Mouse (Mus musculus) thymus, postnatal 25 days (tissue): Measurements from ENCODE around the gene Eno2.

Experiments
- DNase-seq: peaks from one replicate; pipeline ENCODE4 v3.0.0; 2022

Gene Eno2

DNA sequence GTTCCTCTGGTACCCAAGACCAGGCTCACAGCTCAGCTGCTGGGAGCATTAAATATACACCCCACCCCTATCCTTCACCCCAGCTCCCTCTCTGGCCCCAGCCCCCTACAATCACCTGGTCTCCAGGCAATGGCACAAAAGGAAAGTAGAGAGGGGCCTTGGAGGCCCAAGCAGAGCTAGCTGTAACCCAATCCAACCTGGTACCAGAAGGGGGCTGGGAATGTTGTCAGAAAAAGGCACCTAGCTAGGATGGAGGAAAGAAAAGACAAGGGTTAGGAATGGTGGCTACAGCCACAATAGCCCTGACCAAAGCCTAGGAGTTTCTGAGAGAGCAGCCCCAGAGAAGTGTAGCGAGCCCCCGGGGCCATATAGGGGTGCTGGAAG lies 10.6 kb downstream of the Eno2 start:
- no peak for DNase-seq

- DNase-seq: no peak
Observed at GRCm38 (mm10) chr6:124757909-124758848, 11.3 kb downstream of the Eno2 start.

DNA sequence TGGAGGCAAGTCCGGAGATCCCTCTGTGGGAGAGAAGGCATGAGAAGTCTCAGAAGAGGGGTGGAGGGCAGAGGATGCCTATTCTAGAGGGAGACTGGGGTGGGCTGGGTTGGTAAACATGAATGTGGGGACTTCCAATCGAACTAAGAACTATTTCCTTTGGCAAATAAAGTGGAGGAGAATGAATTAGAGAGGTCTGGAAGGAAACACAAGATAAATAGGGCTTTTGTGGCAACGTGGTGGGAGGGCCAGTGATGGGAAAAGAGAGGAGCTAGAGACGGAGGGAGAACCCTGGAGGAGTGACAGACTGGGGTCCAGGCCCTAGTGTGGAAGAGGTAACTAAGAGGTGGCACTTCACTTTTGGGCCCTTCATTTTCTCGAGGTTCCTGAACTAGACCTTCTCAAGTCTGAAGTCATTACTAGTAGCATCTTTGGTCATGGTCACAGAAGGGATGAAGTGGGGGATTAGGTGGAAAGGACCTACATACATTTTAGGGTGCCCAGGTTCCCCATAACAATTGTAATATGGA lies 12.1 kb downstream of the Eno2 start:
- DNase-seq: no peak

DNA sequence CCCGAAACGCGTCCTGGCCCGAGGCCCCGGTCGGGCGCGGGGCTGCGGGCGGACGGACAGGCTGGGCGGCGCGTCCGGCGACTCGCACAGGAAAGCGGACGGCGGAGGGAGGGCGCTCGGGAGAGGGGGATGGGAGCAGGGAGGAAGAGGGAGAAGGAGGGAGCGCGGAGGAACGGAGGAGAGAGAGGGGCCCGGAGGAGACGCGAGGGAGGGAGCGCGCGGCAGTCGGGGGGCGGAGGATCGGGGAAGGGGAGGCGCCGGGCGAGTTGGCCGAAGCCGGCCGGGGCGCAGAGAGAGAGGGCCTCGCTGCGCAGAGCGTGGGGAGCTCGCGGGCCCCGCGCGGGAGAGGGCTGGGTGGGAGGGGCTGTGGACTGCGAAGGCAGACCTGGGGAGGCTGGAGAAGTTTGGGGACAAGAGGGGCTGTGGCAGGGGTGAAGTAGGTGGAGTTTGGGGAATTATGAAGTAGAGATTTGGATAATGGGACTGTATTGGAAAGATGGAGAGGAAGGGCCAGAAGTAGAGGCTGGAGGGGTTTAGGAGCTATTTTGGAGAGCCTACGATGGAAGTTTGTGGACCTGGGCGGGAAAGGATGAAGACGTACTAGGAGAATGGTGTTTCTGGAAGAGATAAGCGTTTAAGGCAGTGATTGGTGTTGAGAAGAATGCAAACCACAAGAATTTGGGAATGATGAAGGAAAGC lies 12.7 kb downstream of the Eno2 start:
- peak; percentile 62 for DNase-seq

DNA sequence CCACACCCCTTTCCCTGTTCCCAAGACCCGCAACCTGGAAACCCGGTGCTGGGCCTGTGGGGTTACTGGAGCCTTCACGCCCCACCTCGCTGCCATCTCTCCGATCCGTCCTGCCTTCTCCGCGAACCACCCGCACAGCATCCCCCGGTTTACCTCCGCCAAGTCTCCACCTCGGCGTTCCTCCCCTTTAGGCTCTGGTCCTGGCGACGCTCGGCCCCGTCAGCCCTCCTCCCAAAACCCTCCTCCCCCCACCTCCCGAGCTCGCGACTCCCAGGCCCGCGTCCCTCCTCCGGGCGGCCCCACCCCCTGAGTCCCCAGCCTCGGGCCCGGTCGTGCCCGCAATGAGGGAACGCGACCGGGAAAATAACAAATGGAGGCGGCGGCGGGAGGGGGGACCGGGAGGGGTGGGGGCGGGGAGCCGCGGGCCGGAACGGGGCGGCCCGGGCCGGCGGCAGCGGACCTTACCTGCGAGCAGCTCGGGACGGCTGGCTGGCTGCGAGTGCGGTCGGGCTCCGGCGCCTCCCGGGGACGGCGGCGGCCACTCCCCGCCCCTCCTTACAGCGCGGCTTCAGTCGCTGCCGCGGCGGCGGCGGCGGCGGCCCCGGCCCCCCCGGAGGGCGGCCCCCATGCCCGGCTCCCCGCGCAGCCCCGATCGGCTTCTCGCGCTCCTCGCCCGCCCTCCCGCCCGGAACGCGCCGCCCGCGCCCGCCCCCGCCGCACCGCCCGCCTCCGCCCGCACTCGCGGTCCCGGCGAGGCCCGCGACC lies 13.5 kb downstream of the Eno2 start, which contains the start of the genes Gm45234 and Atn1:
Gene Gm45234, minus strand, starts transcription at position 191 of the 765 bp plus-strand sequence.
Gene Atn1, minus strand, starts transcription at position 694 of the 765 bp plus-strand sequence.
- peak; percentile 38 for DNase-seq

GRCm38 (mm10) chr6:124755306-124755705 lies 14.2 kb downstream of the Eno2 start:
- DNase-seq: no peak

DNA sequence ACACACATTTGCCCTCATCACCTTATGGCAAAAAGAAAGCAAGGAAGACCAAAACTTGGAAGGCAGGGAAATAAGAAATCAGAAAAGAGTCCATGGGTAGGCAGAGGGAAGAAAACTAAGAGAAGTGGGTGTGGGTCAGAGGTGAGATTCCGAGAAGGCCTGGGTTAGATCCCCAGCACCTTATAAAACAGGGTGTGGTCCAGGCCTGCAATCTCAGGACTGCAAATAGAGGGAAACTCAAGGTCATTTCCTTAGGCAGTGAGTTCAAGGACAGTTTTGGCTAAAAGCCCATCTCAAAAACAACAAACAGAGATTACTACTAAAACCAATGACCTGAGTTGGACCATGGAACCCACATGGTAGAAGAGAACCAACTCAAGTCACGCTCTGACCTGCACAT lies 15.6 kb downstream of the Eno2 start:
- no peak for DNase-seq

GRCm38 (mm10) chr6:124750405-124750804 lies 19.1 kb downstream of the Eno2 start:
- DNase-seq: peak; percentile 27

DNA sequence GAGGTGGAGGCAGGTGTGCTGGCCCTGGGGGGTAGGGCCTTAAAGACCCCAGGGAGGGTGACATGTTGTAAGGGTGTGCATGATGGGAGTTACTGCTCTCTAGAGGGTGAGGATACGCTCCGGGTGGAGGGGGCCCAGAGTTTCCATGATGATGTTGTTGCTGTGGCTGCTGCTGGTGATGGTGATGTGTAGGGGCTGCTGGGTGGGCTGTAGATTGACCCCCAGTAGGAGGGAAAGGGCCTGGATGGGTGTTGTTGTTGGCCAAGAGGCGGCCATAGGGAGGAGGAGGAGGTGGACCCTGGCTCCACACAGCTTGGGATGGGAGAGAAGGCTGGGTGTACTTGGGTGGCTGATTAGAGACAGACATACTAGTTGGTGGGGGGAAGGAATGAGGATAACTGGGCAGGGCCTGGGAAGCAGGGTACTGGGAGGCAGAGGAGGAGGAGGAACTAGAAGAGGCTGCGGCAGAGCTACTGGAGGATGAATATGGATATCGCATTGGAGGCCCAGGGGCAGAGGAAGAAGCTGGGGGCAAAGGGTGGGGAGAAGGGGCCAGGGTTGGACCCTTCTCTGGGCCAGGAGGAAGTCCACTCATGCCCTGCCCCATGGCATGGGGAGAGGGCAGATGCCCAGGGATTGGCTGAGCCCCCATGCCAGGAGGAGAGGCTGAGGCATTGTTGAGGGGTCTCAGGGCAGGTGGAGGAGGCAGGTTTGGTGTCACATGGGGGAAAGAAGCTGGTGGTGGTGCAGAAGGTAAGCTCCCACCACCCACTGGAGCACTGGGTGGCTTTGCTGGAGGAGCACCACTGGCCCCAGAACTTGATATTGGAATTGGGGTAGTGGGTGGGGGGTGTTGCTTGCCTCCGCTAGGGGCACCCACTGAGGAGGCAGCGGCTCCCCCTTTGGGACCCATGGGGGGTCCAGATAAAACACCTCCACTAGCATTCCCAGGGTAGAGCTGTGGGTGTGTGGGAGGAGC lies 22.5 kb downstream of the Eno2 start:
- DNase-seq: no peak

DNA sequence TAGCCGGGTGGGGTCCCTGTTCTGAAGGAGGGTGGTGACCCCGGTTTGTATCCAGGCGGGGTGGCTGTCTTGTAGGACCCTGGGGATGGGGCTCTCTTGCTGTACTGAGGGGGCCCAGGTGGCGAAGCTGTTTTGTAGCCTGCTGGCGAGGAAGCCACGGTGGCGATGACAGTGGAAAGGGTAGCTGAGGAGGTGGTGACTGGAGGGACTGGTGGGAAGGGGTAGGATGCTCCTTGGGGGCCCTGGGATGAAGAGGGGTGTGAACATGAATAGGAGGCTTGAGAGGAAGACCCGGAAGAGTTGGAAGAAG lies 23.2 kb downstream of the Eno2 start:
- no peak for DNase-seq

DNA sequence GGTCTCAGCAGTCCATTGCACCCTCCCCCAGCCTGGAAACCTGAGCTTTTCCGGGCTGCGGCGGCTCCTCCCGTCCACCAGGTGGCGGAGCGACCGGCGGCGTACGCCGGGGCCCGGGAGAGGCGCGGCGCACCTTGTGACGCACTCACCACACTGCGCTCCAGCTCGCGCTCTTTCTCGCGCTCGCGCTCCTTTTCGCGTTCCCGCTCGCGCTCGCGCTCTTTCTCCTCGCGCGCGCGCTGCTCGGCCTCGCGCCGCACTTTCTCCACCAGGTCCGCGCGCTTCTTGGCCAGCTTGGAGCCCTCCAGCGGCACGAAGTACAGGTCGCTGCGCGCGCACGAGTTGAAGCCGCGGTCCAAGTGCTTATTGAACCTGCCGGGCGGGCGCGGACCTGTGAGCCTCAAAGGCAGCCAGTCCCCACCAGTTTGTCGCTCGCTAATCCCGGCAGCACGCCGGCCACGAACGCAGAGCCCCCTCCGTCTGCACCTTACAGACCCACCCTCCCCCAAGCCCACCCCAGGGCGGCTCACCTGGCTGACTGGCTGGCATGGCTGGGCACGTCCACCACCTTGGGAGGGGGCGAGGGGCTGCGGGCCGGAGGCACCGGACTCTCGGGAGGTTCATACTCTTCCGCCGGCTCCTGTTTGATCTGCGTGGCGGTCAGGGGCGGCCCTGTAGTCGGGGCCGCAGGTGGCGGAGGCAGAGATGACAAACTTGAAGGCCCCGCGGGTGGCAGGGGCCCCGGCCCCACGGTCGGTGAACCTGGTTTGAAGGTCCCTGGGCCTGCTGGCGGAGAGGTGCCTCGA lies 23.8 kb downstream of the Eno2 start:
- DNase-seq: peak; percentile 95

DNA sequence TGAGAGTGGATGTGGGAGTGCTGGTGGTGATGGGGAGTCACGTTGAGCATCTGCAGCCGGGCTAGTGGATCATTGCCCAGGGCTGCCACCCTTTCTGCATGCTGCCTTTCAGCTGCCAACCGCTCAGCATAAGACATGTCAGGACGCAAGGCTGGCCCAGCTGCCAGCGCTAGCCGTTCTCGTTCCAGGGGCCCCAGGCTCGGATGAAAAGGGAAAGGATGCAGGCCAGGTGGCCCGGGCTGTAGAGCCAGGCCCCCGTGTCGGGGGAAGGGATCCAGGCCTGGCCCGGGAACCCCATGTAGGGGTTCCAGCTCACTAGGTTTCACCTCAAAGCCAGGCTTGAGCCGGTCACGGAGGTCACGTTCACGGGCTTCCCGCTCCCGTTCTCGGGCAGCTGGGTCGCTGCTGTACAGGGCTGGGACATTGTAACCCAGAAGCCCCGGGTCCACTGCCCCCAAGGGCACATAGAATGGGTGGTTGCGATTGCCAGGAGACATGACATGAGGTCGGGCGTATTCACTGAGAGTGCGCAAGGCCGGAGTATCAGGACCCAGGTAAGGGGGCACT lies 24.6 kb downstream of the Eno2 start:
- DNase-seq: no peak

GRCm38 (mm10) chr6:124743647-124744046 lies 25.8 kb downstream of the Eno2 start:
- DNase-seq: no peak

DNA sequence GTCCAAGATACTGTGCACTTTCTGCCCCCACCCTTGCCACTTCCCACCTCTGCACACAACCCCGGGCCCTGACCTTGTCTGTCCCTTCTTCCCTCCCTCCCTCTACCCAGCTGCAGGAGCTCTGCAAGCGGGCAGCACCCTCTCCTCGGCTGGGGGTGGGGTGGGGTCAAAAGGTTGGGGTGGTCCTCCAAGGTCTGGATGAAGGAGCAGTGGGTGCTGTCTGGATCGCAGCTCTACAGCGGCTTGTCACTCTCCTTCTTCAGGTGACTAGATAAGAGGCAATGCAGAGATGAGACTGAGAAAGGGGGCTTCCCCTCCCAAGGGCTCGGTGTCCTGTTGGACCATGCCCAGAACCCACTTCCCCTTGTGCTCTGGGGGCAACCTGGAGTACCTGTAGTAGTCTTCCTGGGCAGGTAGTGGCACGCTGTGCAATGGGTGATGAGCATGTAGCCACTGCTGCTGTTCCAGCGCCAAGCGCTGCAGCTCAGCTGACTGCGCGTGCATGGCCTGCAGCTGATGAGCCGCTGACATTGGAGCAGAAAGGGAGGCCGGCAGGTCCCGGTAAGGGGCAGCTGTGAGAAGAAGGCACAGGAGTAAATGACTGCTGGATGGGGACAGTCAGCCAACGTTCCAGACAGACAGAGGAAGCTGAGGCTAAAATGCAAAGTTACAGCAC lies 26.5 kb downstream of the Eno2 start:
- DNase-seq: no peak

DNA sequence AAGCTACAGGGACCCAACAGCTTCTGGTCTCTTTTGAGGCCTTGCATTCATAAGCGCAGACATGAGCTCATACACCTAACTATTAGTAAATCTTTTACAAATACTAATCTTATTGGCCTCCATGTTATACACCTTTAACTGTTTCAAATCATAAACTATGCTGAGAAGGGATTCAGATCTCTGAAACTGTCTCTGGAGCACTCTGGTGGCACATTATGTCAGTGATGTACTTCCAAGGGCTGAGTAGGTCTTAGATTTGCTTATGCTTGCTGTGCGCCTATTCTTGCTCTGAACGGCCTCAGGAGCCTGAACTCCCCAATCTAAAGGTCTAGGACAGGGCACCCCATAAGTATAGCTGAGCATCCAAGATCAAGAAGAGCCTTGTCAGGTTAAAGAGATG lies 27.6 kb downstream of the Eno2 start:
- DNase-seq: no peak

DNA sequence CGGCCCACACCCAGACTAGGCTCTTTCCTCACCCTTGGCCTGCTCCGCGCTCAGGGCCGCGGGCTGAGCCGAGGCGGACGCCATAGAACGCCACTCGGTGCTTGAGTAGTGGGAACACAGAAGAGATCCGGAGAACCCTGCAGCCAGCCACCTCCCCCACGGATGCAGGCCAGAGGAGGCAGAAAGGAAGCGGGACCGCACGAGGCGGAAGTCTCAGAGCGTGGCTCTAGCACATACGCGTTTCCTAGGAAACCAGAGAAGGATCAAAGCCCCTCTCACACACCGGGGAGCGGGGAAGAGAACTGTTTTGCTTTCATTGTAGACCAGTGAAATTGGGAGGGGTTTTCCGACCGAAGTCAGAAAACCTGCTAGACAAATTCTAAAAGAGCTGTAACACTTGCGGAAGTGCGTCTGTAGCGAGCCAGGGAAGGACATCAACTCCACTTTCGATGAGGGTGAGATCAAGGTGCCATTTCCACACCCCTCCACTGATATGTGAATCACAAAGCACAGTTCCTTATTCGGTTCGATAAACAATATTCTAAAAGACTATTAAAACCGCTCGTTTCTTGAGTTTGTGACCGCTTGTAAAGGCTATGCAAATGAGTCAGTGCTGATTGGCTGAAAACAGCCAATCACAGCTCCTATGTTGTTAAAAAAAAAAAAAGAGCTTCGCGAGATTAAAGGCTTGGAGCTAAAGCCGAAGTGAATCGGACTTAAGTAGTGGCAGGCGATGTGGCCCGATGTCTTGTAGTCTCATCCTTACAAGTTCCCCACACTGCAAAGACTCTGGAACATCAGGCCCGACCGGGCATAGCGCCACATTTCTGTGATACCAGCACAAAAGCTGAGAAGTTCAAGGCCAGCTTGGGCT lies 28.3 kb downstream of the Eno2 start, which contains the start of gene Grcc10:
Gene Grcc10, minus strand, starts transcription at position 487 of the 874 bp plus-strand sequence.
- peak; percentile 91 for DNase-seq

DNA sequence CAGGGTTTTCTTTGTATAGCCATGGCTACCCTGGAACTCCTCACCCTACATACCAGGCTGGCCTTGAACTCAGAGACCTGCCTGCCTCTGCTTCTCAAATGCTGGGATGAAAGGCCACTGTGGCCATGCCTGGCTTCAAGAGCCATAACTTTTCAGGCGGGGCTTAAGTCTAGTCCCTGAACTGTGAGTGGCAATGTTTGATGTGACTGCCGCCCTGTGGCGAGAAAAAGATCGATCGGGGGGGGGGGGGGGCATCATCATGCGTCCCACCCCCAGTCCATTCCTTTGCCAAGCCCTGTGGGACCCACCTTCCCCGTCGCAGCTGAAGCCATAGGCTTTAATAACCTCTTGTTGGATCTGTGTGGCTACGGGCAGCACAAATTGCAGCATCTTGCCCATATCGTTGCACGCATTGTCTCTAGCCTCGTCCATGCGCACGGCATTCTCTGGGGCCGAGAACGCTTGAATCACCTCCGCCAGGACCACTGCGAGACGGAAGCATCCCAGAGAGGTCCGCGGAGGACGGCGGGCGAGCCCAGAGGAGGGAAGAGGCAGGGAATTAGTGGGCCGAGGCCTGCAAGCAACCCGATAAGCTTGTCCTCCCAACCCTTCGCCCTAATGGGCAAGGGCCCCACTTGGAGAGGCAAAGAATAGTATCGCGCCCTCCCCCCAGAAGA lies 29.1 kb downstream of the Eno2 start:
- no peak for DNase-seq

GRCm38 (mm10) chr6:124739231-124739796 lies 30.2 kb downstream of the Eno2 start:
- DNase-seq: no peak
